Mouse (Mus musculus): Measurements from ENCODE around the gene Cgrrf1.

- TF ChIP-seq CTCF (IDR thresholded peaks at IDR 0.05; ENCODE audit: insufficient read depth, low read depth, low read length) (no peak), POLR2A (IDR thresholded peaks at IDR 0.05; ENCODE audit: insufficient read depth, low read depth, low read length) (no peak)
These were observed 70.7 kb downstream of the Cgrrf1 start for GRCm38 (mm10) chr14:46902498-46903087.

All from olfactory bulb, adult 2 months (tissue).